Mouse (Mus musculus) brown adipose tissue, adult 24 weeks (tissue): ENCODE data around the gene Ffar1. TPM values are rescaled to one million over a fixed set of nuclear protein-coding genes. Genes with fewer than 3 reads are reported as not detected.
A peak's percentile ranks its signal among the peaks of the same experiment; 100 is the strongest.

ENCODE experiments used
- H3K27ac ChIP-seq: fragments of 200-500 bp; replicated peaks from 2 replicates; pipeline ENCODE4 v1.5.1; 2012; ENCODE audit warnings: low read depth, mild to moderate bottlenecking, low read length
- H3K4me1 ChIP-seq: fragments of 200-500 bp; 2 replicates; pipeline ENCODE4 v1.6.1; 2012; ENCODE audit warnings: low read length, mixed read lengths; ENCODE audit not compliant: control insufficient read depth, insufficient read depth, insufficient read length
- H3K4me3 ChIP-seq: fragments of 200-500 bp; 2 replicates; pipeline ENCODE4 v1.5.1; 2012; ENCODE audit warnings: low read depth, mild to moderate bottlenecking, low read length, moderate library complexity; ENCODE audit not compliant: insufficient read depth
- polyA plus RNA-seq: library from polyadenylated mRNA; stranded (reverse); fragments of >200 nt; gene quantifications from 2 replicates; pipeline ENCODE4 v1.2.4, GENCODE M21; 2012; ENCODE audit not compliant: missing spikeins, insufficient read depth, insufficient read length

Gene Ffar1
- not detected in 2 replicates for polyA plus RNA-seq

DNA sequence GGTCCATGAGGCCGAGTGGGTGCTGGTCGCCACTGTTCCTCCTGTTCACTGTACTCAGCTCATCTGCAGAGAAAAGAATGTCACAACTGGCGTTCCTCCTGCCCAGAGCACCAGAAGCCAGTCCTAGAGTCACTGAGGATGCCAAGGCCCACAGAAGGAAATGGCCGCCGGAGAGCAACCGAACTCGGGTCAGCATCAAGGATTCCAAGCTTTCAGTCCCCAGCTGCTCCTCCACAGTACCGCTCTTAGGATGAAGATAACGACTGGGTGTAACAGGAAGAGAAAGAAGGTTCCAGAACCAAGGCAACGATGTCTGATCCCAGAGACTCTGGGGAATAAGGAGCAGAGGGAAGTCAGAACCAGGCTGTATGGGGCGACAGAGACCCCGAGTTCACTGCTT, at the start of gene Ffar1:
TSS of gene Ffar1 (minus strand) at position 101 of the 400 bp plus-strand sequence.
- Histone ChIP-seq H3K4me3 (no peak within 1 kb of the TSS), H3K27ac (no peak within 1 kb of the TSS), H3K4me1 (no peaks in the 10 kb centered on the region; the same call in 1 of the 2 replicates)

DNA sequence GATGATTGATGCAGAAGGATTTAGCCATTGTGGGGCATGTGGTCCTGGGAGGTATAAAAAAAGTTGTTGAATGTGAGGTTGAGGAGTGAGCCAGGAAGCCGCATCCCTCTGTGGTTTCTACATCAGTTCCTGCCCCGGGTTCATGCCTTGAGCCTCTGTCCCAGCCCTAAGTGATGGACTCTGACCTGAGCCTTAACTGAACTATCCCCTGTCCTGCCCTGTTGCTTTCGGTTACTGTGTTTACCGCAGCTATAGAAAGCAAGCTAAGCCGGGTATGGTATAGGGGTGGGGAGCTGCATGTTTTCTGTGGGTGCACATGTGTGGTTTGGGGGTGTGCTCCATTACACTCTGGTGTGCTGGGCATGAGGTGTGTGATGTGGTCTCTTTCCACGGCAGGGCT, 48.4 kb upstream of the Ffar1 start:
- Histone ChIP-seq H3K27ac (no peak overlapping the region), H3K4me1 (peaks cover 3% of the 10 kb centered on the region; the same call in 1 of the 2 replicates), H3K4me3 (no peak overlapping the region)

DNA sequence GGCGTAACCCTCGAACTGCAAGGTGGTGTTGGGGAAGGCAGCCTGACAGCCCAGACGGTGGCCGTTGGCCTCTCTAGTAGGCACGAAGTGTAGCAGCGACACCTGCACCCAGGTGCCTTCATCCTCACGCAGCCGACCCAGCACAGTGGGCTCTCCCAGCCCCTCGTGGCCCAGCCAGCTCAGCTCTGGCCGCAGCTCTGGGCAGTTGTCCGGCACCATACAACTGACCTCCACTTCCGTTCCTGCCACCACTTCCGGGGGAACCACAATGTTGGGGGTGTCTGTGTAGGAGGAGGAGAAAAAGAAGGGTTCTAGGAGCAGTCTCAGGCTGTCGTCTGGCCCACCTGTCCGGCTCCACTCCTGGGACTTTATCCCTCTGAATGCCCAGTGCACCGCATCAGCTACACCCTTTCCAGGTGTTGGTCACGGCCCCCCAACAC, 47.6 kb upstream of the Ffar1 start:
- 0 out of 2 replicates have a peak overlapping the region, but pooled peaks have one; percentile 12 for H3K4me3 ChIP-seq
- peaks cover 3% of the 10 kb centered on the region; the same call in 1 of the 2 replicates for H3K4me1 ChIP-seq
- no peak overlapping the region for H3K27ac ChIP-seq

DNA sequence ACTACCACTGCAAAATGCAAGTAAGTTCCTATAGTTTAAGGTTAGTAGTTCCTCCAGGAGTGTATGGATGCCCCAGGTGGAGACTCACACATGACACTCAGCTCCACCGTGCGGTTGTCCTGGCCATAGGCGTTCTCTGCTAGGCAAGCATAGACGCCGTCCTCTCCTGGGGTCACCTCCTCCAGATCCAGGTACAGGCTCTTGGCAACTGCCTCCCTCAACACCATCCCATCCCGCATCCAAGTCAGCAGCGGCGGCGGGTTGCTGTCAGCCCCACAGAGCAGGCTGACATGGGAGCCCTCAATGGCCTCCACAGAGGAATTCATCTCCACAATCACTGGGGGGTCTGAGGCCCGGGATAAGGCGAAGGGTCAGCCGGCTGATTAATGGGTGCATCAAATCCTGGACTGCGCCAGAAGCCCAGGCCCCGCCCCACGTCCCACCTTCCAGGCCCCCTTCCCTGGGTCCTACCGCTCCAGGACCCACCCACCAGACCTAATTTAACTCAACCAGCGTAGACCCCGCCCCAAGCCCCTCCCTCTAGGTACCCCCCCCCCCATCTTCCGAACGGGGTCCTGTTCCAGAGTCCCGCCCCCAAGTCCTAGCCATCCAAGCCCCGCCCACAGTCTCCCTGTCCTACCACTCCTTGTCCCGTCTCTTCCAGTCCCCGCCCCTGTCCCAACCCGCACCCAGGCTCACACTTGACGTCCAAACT, 47.1 kb upstream of the Ffar1 start:
- Histone ChIP-seq H3K4me1 (peaks cover 3% of the 10 kb centered on the region; the same call in 1 of the 2 replicates), H3K4me3 (0 out of 2 replicates have a peak overlapping the region, but pooled peaks have one; percentile 12), H3K27ac (no peak overlapping the region)

DNA sequence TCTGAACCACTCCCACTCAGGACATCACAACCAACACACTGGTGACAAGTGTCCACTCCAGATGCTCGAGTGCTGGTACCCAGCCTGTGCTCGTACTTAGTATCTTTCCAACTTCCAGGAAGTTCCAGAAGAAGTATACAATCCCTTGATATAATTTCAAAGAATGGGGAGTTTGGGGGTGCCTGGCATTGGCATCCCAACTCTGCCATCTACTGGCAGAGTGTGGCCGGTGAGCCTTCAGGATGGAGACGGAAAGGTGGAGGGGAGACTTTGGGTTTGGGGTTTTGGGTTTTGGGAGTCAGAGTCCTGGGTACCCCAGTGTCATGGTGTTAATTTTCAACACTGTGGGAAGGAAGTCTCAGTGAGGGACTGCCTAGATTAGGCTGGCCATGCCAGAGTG, 42.7 kb upstream of the Ffar1 start:
- H3K4me3 ChIP-seq: no peak overlapping the region
- H3K27ac ChIP-seq: no peak overlapping the region
- peaks cover 2% of the 10 kb centered on the region; the same call in 1 of the 2 replicates for H3K4me1 ChIP-seq

DNA sequence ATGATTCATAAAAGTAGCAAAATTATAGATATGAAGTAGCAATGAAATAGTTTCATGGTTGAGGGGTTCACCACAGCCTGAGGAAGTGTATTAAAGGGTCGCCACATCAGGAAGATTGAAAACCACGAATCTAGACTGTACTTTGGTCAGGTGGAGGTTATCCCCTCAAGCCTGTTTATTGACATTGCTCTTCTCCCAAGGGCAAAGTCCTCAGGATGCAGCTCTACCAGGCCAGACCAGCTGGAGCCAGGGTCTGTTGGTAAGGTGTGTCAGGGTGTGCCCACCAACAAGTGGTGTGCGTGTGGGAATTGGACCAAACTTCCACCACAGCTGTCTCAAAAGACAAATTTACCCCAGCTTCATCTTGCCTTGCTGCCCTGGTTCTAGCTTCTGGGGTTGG, 33.9 kb upstream of the Ffar1 start:
- Histone ChIP-seq H3K4me1 (no peaks in the 10 kb centered on the region), H3K27ac (no peak overlapping the region), H3K4me3 (no peak overlapping the region)

DNA sequence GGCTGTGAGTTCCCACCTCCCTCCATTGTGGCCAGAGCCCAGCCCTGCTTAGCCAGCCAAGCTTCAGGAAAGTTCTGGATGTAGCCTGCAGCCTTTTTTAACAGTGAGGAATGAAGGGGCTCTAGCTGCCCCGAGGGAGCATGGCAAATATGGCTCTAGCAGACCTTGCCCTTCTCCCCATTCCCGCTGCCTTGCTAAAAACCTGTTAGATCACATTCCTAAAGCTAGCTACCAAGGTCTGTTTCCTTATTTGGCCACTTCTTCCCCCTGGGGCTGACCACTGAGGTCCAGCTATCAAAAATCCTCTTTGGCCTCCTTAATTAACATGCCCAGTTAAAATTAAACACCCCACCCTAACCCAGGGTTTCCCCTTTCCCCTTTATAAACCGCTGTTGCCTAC, 31.2 kb upstream of the Ffar1 start:
- Histone ChIP-seq H3K4me3 (no peak overlapping the region), H3K4me1 (no peaks in the 10 kb centered on the region), H3K27ac (no peak overlapping the region)

DNA sequence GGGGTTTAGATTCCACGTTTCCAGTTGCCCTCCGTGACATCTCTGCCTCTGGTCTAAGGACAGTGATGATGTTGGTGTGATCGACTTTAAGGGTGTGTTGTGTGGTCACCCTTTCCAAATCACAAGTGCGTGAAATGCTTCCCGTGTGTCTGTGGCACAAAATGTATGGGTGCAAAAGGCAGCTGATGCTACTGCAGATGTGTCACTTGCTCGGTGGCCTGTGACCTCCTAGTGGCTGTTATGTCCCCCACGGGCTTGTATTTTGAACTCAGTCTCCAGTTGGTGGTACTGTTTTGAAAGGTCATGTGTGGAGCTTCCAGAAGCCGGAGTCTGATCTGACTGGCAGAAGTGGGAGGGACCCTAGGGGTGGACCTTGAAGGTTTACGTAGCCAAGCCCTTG, 30.4 kb upstream of the Ffar1 start:
- no peak overlapping the region for H3K4me3 ChIP-seq
- no peaks in the 10 kb centered on the region for H3K4me1 ChIP-seq
- no peak overlapping the region for H3K27ac ChIP-seq

DNA sequence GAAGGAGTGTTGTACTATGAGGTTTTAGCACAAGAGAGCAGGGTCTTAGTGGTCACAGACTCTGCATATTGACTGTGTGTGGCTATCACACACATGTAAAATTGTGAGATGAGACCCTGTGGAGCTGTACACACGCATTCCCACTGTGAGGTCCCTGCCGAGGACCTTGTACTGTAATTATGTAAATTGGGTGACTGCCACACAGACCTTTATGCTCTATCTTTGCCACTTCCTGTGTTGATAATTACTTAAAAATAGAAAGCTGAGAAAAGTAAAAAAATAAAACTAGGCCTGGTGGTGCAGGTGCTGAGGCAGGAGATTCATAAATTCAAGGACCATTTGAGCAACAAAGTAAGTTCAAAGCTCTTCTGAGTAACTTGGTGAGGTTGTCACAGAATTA, 29.3 kb upstream of the Ffar1 start:
- Histone ChIP-seq H3K4me3 (no peak overlapping the region), H3K27ac (no peak overlapping the region), H3K4me1 (no peaks in the 10 kb centered on the region)

DNA sequence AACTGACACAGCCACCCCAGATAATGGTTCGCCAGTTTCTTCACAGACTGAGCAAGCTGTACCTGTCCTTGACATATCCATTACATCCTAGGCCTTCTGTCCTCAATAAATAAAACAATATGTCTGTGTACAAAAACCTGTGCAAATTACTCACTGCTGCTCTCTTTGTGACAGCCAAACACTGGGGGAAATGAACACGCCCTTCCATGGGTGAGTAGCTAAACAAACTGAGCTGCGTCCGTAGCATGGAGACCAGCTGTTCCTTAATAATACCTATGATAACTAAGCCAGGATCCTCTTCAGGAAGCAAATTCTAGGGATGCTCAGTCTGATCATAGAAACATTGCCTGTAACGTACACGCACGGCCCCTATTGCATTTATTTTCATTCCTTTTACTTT, 27.4 kb upstream of the Ffar1 start:
- H3K27ac ChIP-seq: no peak overlapping the region
- no peaks in the 10 kb centered on the region for H3K4me1 ChIP-seq
- no peak overlapping the region for H3K4me3 ChIP-seq

DNA sequence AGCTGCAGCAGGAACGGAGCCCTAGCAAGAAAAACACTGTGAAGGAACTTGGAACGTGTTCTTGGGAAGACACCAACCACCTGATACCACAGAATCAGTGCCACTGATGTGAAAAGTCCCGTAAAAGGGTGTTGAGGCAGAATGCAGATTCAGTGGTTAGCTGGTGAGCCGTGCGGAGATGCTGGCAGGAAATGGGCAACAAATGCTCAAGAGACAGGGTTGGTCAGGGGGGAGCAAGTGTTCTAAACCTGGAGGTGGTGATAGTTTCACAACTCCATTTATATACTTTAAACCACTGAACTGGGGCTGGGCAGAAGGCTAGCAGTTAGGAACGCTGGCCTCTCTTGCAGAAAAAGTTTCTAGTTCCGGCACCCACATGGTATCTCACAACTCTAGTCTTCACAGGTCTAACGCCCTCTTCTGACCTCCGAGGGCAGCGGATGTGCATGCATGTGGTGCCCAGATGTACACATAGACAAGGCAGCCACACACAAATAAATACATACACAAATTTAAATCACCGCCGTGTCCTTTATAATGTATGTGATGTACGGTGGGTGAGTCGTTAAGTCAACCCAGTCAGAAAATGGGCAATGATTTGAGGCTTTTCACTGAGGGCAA, 26.3 kb upstream of the Ffar1 start:
- Histone ChIP-seq H3K27ac (no peak overlapping the region), H3K4me1 (no peaks in the 10 kb centered on the region)

DNA sequence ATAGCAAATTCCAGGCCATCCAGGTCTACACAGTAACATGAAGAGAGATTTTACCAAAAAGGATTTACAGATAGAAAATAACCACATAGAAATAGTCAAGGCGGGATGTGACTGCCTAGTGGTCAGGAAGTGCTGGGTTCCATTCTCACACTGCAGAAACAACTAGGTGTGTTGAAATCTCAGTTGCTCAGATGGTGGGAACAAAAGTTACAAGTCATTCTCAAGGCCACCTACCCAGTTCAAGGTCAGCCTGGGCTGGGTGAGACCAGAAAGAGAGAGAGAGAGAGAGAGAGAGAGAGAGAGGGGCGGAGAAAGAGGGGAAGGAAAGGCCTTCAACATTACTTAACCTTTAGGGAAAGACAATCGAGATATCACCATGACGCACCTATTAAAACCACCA, 25.5 kb upstream of the Ffar1 start:
- Histone ChIP-seq H3K4me1 (no peaks in the 10 kb centered on the region), H3K27ac (no peak overlapping the region), H3K4me3 (no peak overlapping the region)

More for the DNA sequence above, 26.3 kb upstream of the Ffar1 start:
- no peak overlapping the region for H3K4me3 ChIP-seq

DNA sequence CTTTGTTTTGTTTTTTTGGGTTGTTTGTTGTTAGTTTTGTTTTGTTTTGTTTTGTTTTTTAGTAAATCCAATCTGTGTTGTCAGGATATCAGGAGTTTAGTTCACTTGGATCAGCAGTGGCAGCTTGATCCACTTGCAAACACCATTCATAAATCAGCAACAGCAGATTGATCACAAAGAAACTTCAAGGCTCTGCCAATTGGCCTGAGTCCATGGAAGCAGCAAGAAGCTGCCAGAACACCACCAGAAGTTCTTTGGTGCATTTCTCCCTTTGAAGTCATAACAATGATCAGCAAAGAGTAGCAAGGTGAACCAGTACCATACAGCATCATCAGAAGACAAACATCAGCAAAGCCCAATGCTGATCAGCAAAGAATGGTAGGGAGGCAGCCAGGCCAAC, 22.7 kb upstream of the Ffar1 start:
- Histone ChIP-seq H3K4me1 (no peaks in the 10 kb centered on the region), H3K4me3 (no peak overlapping the region), H3K27ac (no peak overlapping the region)

DNA sequence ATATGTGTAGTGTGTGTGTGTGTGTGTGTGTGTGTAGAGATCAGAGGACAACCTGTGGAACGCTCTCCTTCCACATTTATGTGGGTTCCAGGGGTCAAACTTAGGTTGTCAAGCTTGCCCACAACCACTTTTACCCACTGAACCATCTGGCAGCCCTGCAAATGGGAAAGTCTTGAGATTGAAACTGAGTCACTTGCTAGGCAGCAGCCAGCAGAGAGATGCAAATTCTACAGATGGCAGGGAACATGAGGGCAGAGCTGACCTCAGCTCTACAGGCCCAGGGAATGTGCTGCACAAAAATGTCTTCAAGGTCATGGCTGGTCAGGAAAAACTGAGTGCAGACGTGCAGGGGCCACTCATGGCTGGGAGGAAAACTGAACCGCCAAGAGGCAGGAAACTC, 20.0 kb upstream of the Ffar1 start:
- no peaks in the 10 kb centered on the region for H3K4me1 ChIP-seq
- no peak overlapping the region for H3K4me3 ChIP-seq
- no peak overlapping the region for H3K27ac ChIP-seq

DNA sequence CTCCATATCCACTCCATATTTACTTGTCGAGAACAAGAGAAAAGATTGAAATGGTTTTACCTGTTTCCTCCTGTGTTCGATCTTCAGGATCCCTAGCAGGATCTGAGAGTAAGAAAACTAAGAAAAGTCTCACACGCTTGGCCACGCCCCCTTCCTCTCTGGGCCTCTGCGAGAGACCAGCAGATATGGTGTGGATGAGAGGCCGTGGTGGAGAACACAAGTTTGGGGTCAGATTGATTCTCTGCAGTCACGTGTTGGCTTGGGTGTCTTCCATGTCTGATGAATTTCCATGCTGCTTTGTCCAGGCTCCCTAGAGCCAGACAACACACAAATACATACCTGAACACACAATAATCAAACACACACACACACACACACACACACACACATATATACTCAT, 18.8 kb upstream of the Ffar1 start, which contains the start of gene Cd22:
TSS of gene Cd22 (minus strand) at position 167 of the 400 bp plus-strand sequence.
- H3K27ac ChIP-seq: no peak within 1 kb of the TSS
- no peaks in the 10 kb centered on the region for H3K4me1 ChIP-seq
- H3K4me3 ChIP-seq: no peak within 1 kb of the TSS

DNA sequence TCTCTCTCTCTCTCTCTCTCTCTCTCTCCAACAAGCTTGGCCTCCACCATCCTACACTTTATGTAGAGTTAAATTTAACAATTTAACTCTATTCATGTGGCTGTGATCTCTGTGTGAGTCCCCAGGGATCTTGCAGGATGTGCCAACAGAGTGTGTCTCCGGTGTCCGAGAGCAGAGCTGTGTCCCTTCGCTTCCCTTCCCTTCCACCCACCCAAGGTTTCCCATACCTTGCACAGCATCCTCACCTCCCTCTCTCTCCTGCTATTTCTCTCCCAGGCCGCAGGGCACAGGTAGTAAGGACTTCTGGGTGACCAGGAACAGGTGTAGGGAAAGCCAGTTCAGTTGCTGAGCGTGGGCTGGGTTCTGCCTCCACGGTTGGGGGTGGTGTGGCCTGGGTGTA, 17.6 kb upstream of the Ffar1 start:
- no peaks in the 10 kb centered on the region for H3K4me1 ChIP-seq
- H3K27ac ChIP-seq: no peak overlapping the region
- no peak overlapping the region for H3K4me3 ChIP-seq
